Mouse (Mus musculus) liver, embryonic 14.5 days (tissue): ENCODE data around the gene Dlgap1.

ENCODE experiments used
- CTCF ChIP-seq: IDR thresholded peaks from 2 replicates; pipeline ENCODE4 v1.5.1; 2016; ENCODE audit warnings: antibody characterized with exemption, low read depth, control low read depth
- EP300 ChIP-seq: IDR thresholded peaks from 2 replicates; pipeline ENCODE4 v1.6.1; 2016; ENCODE audit warnings: antibody characterized with exemption, low read depth

DNA sequence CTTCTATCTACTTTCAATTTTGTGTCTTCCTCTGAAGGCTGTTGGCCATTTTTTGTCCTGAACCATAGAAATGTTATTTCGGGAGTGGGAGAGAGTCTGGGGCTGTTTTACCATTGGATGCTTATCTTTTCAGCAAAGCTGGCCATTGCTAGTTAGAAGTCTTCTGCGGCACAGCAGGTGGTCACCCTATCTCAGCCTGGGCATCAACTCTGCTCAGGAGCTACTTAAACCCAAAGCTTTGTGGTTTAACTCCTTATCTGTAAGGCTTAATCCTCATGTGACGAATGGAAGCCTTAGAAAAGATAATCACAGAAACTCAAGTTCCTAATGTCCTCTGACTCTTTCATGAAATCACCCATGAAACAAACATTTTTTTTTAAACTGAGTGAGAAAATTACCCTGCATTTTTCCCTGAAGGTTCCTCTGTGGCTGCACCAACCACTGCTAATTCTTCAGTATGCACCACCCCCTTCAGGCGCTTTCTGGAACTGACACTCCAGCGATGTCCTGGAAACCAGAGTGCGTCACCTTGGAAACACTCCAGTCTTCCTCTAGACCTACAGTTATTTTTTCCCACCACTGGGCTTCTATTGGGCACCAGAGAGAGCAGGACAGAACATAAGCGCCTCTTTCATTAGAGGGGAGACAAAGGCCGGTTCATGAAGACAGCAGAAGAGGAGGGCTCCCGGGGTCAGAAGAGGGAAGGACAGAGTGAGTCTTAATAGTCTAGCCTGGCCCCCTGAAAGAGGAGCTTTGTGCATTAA lies 664.5 kb downstream of the Dlgap1 start:
- TF ChIP-seq CTCF = peak; percentile 54
- TF ChIP-seq EP300 = no peak
